Comparison of ENCODE assay signal across 8 mouse cellular contexts in the genomic region with DNA sequence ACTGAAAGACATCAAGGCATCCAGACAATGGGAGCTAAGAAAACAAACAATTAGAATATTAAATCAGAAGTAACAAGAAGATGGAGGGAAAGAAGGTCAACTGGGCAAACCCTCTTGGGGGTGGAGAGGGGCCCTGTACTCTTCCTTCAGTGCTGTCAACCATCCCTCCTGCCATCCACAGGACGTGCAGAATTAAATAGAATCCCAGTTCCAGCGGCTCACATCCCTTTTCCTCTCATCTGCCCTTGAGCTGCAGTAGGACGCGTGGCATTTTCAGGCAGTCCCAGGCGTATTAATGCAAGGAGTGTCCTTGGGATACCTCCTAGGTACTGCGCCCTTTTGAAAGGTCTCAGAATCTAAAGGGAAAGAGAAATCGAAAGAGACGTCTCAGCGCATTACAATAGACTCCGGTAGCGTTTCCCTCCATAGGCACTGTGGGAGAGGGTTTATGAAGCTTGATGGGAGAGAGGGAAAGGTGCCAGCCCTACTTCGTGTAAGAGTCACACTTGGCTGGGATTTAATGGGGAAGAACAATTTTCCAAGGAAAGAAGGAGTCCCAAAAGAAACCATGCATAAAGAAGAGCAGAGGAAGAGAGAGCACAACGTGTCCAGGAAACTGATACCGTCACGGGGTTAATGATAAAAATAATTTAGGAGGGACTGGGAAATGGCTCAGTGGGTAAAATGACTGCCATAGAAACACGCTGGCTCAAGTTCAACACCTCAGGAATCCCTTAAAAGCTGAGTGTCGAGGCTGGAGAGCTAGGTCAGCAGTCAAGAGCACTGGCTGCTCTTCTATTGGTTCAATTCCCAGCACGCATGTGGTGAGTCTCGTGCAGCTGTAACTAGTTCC.
DNase-seq lines count a peak whose midpoint lies in the region; ATAC-seq lines count a peak whose summit lies in the region.

No protein-coding gene starts in this region.

- peak; percentile 3 for DNase-seq in adrenal gland, postnatal 10 days
- DNase-seq in adrenal gland, adult 8-10 months = no peak
- DNase-seq in ES-CJ7 (ENCODE audit: low read depth, low spot score) = peak; percentile 70
- peak; percentile 28 for DNase-seq in kidney, postnatal 10 days
- DNase-seq in thymus, postnatal 4 days = no peak
- no peak for DNase-seq in cerebellum, postnatal 36 days

- ATAC-seq in heart, embryonic 13.5 days (ENCODE audit: extremely low read depth, insufficient number of reproducible peaks, low FRiP score, low TSS enrichment) = no peak
- ATAC-seq in neural tube, embryonic 13.5 days (ENCODE audit: low read depth) = peak; percentile 65

- no peaks in the 10 kb centered on the region for H3K9me3 ChIP-seq in heart, embryonic 13.5 days
- no peaks in the 10 kb centered on the region for H3K9me3 ChIP-seq in neural tube, embryonic 13.5 days

- peak overlapping the region; percentile 61 for H3K4me2 ChIP-seq in heart, embryonic 13.5 days
- peak overlapping the region; percentile 48 for H3K4me2 ChIP-seq in neural tube, embryonic 13.5 days

- no peak overlapping the region for H3K27ac ChIP-seq in heart, embryonic 13.5 days (replicated peaks)
- peak overlapping the region; percentile 68 for H3K27ac ChIP-seq in neural tube, embryonic 13.5 days (replicated peaks)

- 40% methylated on average over 19 of the region's 19 CpGs for WGBS in heart, embryonic 13.5 days
- 30% methylated on average over 19 of the region's 19 CpGs for WGBS in neural tube, embryonic 13.5 days

- H3K4me3 ChIP-seq in heart, embryonic 13.5 days = peak overlapping the region; percentile 35
- H3K4me3 ChIP-seq in neural tube, embryonic 13.5 days = peak overlapping the region; percentile 21

- no peaks in the 10 kb centered on the region; the same call in 1 of the 2 replicates for H3K27me3 ChIP-seq in heart, embryonic 13.5 days (replicated peaks)
- H3K27me3 ChIP-seq in neural tube, embryonic 13.5 days = no peaks in the 10 kb centered on the region

- H3K9ac ChIP-seq in heart, embryonic 13.5 days = no peak overlapping the region; the same call in 1 of the 2 replicates
- H3K9ac ChIP-seq in neural tube, embryonic 13.5 days = peak overlapping the region; percentile 56

- H3K36me3 ChIP-seq in heart, embryonic 13.5 days = no peaks in the 10 kb centered on the region
- no peaks in the 10 kb centered on the region for H3K36me3 ChIP-seq in neural tube, embryonic 13.5 days

- H3K4me1 ChIP-seq in heart, embryonic 13.5 days = peaks cover 14% of the 10 kb centered on the region
- peaks cover 43% of the 10 kb centered on the region for H3K4me1 ChIP-seq in neural tube, embryonic 13.5 days (replicated peaks)

Comparison
In these comparisons a context has a peak if more than half of its experiments do, and no peak if none do; other contexts are left out.
1. DNase-seq: peak in adrenal gland, postnatal 10 days (single experiment), ES-CJ7 (single experiment) and kidney, postnatal 10 days (single experiment); none in adrenal gland, adult 8-10 months (single experiment), thymus, postnatal 4 days (single experiment) and cerebellum, postnatal 36 days (0 of 2).